10 mouse cellular contexts compared by ENCODE assay signal in the genomic region with DNA sequence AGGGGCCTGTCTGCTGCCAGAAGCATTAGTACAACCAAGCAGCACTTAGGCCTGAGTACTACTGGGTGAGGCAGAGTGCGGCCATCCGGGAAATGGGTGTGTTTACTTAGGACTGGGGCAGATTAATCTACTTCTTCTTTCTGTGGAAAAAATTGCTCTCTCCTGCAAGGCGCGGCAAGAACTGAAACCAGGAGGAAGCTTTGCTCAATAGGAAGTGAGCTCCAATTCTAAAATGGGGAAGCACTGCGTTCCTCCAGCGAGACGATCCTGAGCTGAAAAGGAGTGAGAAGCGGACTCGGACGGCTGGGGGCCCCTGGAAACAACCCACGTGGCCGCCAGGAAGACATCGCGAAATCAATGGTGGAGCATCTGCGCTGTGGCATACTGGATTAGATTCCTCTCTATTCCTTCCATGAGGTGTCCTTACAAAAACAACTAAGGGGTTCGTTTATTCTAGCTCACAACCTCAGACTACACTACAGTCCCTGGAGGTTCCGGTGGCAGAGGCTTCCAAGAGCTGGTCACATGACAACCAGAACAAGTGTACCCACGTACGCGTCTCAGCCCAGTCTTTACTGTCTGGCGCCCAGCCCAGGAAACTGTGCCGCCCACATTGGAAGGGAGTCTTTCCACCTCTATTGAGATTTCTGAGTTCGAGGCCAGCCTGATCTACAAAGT. TPM values are rescaled to one million over a fixed set of nuclear protein-coding genes. Genes with fewer than 3 reads are reported as not detected.
DNase-seq lines count a peak whose midpoint lies in the region; ATAC-seq and TF ChIP-seq lines count a peak whose summit lies in the region.
"Had no signal": no experiment of that assay in that cellular context is flagged by ENCODE, and none has a peak within 500 bp of the region (broad histone marks: within the 10 kb centered on the region; RNA-seq: fewer than 3 reads in every experiment).

No protein-coding gene starts in this region.

- TF ChIP-seq CTCF in intestine, postnatal 0 days (IDR thresholded peaks at IDR 0.05; ENCODE audit: low read depth), result no peak
- TF ChIP-seq CTCF in liver, adult 2 months (IDR thresholded peaks at IDR 0.05; ENCODE audit: low read depth, low read length), result no peak

- H3K79me2 ChIP-seq in liver, adult 2 months (ENCODE audit: control insufficient read depth, insufficient read depth, low read length), result no peaks in the 10 kb centered on the region

- no peak overlapping the region for H3K9ac ChIP-seq in intestine, postnatal 0 days (ENCODE audit: low read depth, low read length)
- no peak overlapping the region for H3K9ac ChIP-seq in liver, adult 2 months (ENCODE audit: low read depth, low read length)
- H3K9ac ChIP-seq: embryonic facial prominence, embryonic 15.5 days; neural tube, embryonic 13.5 days had no signal

- 55% methylated on average over 23 of the region's 23 CpGs for WGBS in intestine, postnatal 0 days
- WGBS in liver, adult 2 months, result 53% methylated on average over 23 of the region's 23 CpGs

- no peaks in the 10 kb centered on the region for H3K9me3 ChIP-seq in intestine, postnatal 0 days (ENCODE audit: control insufficient read depth)
- H3K9me3 ChIP-seq: embryonic facial prominence, embryonic 15.5 days; neural tube, embryonic 13.5 days had no signal

- no peaks in the 10 kb centered on the region for H3K4me1 ChIP-seq in intestine, postnatal 0 days (replicated peaks; ENCODE audit: control insufficient read depth, insufficient read depth, low read length)
- H3K4me1 ChIP-seq in liver, adult 2 months (ENCODE audit: control insufficient read depth, insufficient read depth, low read length), result no peaks in the 10 kb centered on the region; the same call in 1 of the 2 replicates
- H3K4me1 ChIP-seq: neural tube, embryonic 13.5 days had no signal

- DNase-seq in CD4-positive, CD25-positive, alpha-beta regulatory T cell, adult 2 months (ENCODE audit: low read depth, low spot score), result peak; percentile 87
- peak; percentile 96 for DNase-seq in MEL-GATA-1-ER (ENCODE audit: extremely low read depth, low read depth)
- DNase-seq in gastrocnemius, adult 8-10 months (ENCODE audit: low spot score in 2 of 2), result peak; percentile 25 to 26
- peak; percentile 40 for DNase-seq in liver, adult 2 months (ENCODE audit: extremely low read depth, low read depth, low spot score)
- DNase-seq in thymus, postnatal 36 days, result peak; percentile 52 to 69
- no peak for DNase-seq in urinary bladder, postnatal 4 days (ENCODE audit: low spot score in 2 of 2)

- H3K4me3 ChIP-seq in intestine, postnatal 0 days (ENCODE audit: low read depth, low read length), result no peak overlapping the region
- peak overlapping the region; percentile 32; the same call in 1 of the 2 replicates for H3K4me3 ChIP-seq in liver, adult 2 months (ENCODE audit: insufficient read depth, low read depth, low read length)
- H3K4me3 ChIP-seq: embryonic facial prominence, embryonic 15.5 days; neural tube, embryonic 13.5 days had no signal

- ATAC-seq in intestine, postnatal 0 days, result no peak
- peak; percentile 75 for ATAC-seq in neutrophil, adult 5-6 weeks (ENCODE audit: extremely low read depth, insufficient number of reproducible peaks, low FRiP score, poor library complexity, severe bottlenecking)

- no peaks in the 10 kb centered on the region for H3K36me3 ChIP-seq in intestine, postnatal 0 days (ENCODE audit: control insufficient read depth, insufficient read depth)
- no peaks in the 10 kb centered on the region for H3K36me3 ChIP-seq in liver, adult 2 months (ENCODE audit: control insufficient read depth, insufficient read depth, low read length)

- TF ChIP-seq POLR2A in liver, adult 2 months (IDR thresholded peaks at IDR 0.05; ENCODE audit: extremely low read depth, insufficient read depth, low read length), result no peak

- no peaks in the 10 kb centered on the region for H3K27me3 ChIP-seq in intestine, postnatal 0 days (replicated peaks; ENCODE audit: control insufficient read depth, insufficient read depth, low read length)
- no peaks in the 10 kb centered on the region for H3K27me3 ChIP-seq in liver, adult 2 months (ENCODE audit: control insufficient read depth, insufficient read depth, low read length)
- H3K27me3 ChIP-seq: embryonic facial prominence, embryonic 15.5 days; neural tube, embryonic 13.5 days had no signal

- H3K27ac ChIP-seq in intestine, postnatal 0 days (ENCODE audit: low read depth, low read length), result no peak overlapping the region
- H3K27ac ChIP-seq in liver, adult 2 months (replicated peaks; ENCODE audit: insufficient read depth, low read depth, low read length), result peak overlapping the region; percentile 29
- H3K27ac ChIP-seq: embryonic facial prominence, embryonic 15.5 days; neural tube, embryonic 13.5 days had no signal

- H3K4me2 ChIP-seq in intestine, postnatal 0 days (replicated peaks; ENCODE audit: low read depth), result 0 out of 2 replicates have a peak overlapping the region, but pooled peaks have one; percentile 18
- H3K4me2 ChIP-seq: embryonic facial prominence, embryonic 15.5 days; neural tube, embryonic 13.5 days had no signal

RNA-seq across cellular contexts. Expression of a gene that starts 14.1 kb away (rescaled TPM):
- 10 to 100 TPM in 2 of 4 experiments, 1 to 10 TPM in 2; 9.5 to 11.1 (median 10.2) TPM for total RNA-seq in gastrocnemius, adult 8-10 months (2022)
- polyA plus RNA-seq in intestine, postnatal 0 days (2015; fragmentation: Nextera tagmentation; extraction: Ambion mirVana), result 22.3 and 23.0 TPM in 2 replicates
- total RNA-seq in liver, adult 2 months (2014; rRNA removed), result 6.0 and 6.5 TPM in 2 replicates
- 7.6 and 10.1 TPM in 2 replicates for polyA plus RNA-seq in liver, adult 2 months (2012; rRNA removed)
- 59.0 and 64.6 TPM in 2 replicates for total RNA-seq in neutrophil, adult 5-6 weeks (2017)

RNA-seq across cellular contexts. Expression of a gene that starts 14.1 kb away (rescaled TPM):
- 10 to 100 TPM; 11.3 to 17.4 (median 11.7) TPM for total RNA-seq in gastrocnemius, adult 8-10 months (2022)
- 68.1 and 71.6 TPM in 2 replicates for polyA plus RNA-seq in intestine, postnatal 0 days (2015; fragmentation: Nextera tagmentation; extraction: Ambion mirVana)
- 37.7 and 40.5 TPM in 2 replicates for total RNA-seq in liver, adult 2 months (2014; rRNA removed)
- polyA plus RNA-seq in liver, adult 2 months (2012; rRNA removed), result 17.5 and 19.0 TPM in 2 replicates
- total RNA-seq in neutrophil, adult 5-6 weeks (2017), result 65.8 and 67.4 TPM in 2 replicates

RNA-seq across cellular contexts. Expression of a gene that starts 34.5 kb away (rescaled TPM):
- 10 to 100 TPM; 11.8 to 14.2 (median 13.3) TPM for total RNA-seq in gastrocnemius, adult 8-10 months (2022)
- polyA plus RNA-seq in intestine, postnatal 0 days (2015; fragmentation: Nextera tagmentation; extraction: Ambion mirVana), result 23.4 and 25.6 TPM in 2 replicates
- total RNA-seq in liver, adult 2 months (2014; rRNA removed), result 11.0 and 11.8 TPM in 2 replicates
- 5.8 and 6.3 TPM in 2 replicates for polyA plus RNA-seq in liver, adult 2 months (2012; rRNA removed)
- 114 and 128 TPM in 2 replicates for total RNA-seq in neutrophil, adult 5-6 weeks (2017)

RNA-seq across cellular contexts. Expression of a gene that starts 51.7 kb away (rescaled TPM):
- 1 to 10 TPM in 2 of 4 experiments, under 1 TPM in 2; 0.56 to 1.7 (median 1.2) TPM for total RNA-seq in gastrocnemius, adult 8-10 months (2022)
- 4.7 and 4.8 TPM in 2 replicates for polyA plus RNA-seq in intestine, postnatal 0 days (2015; fragmentation: Nextera tagmentation; extraction: Ambion mirVana)
- total RNA-seq in liver, adult 2 months (2014; rRNA removed), result 4.1 and 5.3 TPM in 2 replicates
- polyA plus RNA-seq in liver, adult 2 months (2012; rRNA removed), result 3.1 and 5.9 TPM in 2 replicates
- 142 and 149 TPM in 2 replicates for total RNA-seq in neutrophil, adult 5-6 weeks (2017)

Comparison
In these comparisons a context has a peak if more than half of its experiments do, and no peak if none do; other contexts are left out.
1. DNase-seq: peak in CD4-positive, CD25-positive, alpha-beta regulatory T cell, adult 2 months (single experiment), MEL-GATA-1-ER (single experiment), gastrocnemius, adult 8-10 months (2 of 2), liver, adult 2 months (single experiment) and thymus, postnatal 36 days (2 of 2); none in urinary bladder, postnatal 4 days (0 of 2).